Mouse (Mus musculus): Measurements from ENCODE around the gene Gm5901.

- TF ChIP-seq POLR2A (IDR thresholded peaks at IDR 0.05; ENCODE audit: control insufficient read depth, extremely low read depth, insufficient read depth, low read length, poor library complexity) (no peak), CTCF (IDR thresholded peaks at IDR 0.05; ENCODE audit: borderline replicate concordance, control insufficient read depth, extremely low read depth, insufficient read depth, low read length, poor library complexity) (no peak)
Observed at GRCm38 (mm10) chr7:105380329-105380728, 5.5 kb downstream of the Gm5901 start.

All from thymus, adult 2 months (tissue).